Mouse (Mus musculus): ENCODE measurements around the gene Olfr896-ps1. TPM values are rescaled to one million over a fixed set of nuclear protein-coding genes. Genes with fewer than 3 reads are reported as not detected.

The Olfr896-ps1 gene
- polyA plus RNA-seq (2012): not detected in 2 replicates

DNA sequence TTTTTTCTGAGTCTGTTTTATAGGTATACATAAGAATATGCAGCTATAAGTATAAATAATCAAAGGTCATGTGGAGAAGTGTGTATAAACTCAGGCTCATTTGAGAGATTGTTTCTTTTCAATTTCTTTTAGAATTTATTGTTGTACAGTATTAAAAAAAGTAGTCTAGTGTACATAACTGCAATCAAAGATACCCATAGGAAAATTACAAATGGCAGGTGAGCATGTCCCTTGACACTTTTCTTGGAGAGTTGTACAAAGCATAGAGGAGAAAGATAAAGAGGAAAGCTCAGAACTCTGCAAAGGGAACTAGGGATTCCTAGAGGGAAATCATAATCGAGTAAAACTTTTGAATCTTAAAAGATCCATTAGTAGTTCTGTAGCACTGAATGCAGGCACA, at the start of gene Olfr896-ps1:
TSS of gene Olfr896-ps1 (plus strand) at position 301 of the 400 bp plus-strand sequence.
- TF ChIP-seq GATA1 (IDR thresholded peaks at IDR 0.05; ENCODE audit: low read length): no peak

GRCm38 (mm10) chr9:38252474-38252873, 38.4 kb upstream of the Olfr896-ps1 start, which contains the start of gene Olfr143:
Olfr143 (plus strand) TSS chr9:38252774.
- no peak for TF ChIP-seq GATA1 (IDR thresholded peaks at IDR 0.05; ENCODE audit: low read length)

DNA sequence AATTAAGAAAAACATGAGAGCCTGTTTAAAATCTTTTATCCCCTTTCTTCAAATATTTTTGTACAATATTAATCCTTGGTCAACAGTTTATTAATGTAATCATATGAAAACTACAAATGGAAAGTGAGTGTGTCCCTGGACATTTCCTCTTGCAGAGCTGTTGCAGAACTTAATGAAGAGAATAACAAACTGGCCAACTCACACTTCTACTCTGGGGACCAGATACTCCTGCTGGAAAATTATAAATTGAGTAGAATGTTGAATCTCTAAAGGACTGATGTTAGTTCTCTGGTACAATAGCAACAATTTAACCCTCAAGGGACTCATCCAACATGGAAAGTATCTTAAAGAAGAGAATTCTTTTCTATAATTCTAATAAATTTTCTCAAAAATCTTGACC, 23.4 kb upstream of the Olfr896-ps1 start, which contains the start of gene Olfr895:
TSS of gene Olfr895 (plus strand) at position 301 of the 400 bp plus-strand sequence.
- TF ChIP-seq GATA1 (IDR thresholded peaks at IDR 0.05; ENCODE audit: low read length): no peak

DNA sequence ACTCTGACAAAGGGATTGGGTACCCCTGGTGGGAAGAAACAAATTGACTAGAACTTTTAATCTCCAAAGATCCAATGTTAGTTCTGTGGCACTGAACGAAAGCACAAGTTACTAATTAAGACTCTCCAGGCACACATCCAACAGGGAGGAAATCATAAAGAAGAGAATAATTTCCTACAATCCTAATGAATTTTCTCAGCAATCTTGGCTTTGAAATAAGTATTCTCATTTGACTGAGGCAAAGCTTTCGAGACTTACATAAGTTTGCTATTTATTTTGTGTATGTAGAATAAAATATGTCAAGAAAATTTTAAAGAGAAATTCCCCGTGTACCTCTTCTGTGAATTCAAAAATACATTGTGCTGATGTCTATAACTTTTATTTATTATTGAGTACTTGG, 37.9 kb downstream of the Olfr896-ps1 start, which contains the start of gene Olfr25:
TSS of gene Olfr25 (plus strand) at position 301 of the 400 bp plus-strand sequence.
- no peak for TF ChIP-seq GATA1 (IDR thresholded peaks at IDR 0.05; ENCODE audit: low read length)

Other genes with a start within 250 kb of the Olfr896-ps1 start
- gene Olfr884, start 244.6 kb upstream of the Olfr896-ps1 start, polyA plus RNA-seq (2012): not detected in 2 replicates
- not detected in 2 replicates for gene Olfr885, start 229.8 kb upstream of the Olfr896-ps1 start, polyA plus RNA-seq (2012)
- not detected in 2 replicates for gene Olfr887, start 207.0 kb upstream of the Olfr896-ps1 start, polyA plus RNA-seq (2012)
- gene Olfr888, start 183.0 kb upstream of the Olfr896-ps1 start, polyA plus RNA-seq (2012): not detected in 2 replicates
- gene Olfr889, start 175.9 kb upstream of the Olfr896-ps1 start, polyA plus RNA-seq (2012): not detected in 2 replicates
- gene Olfr890, start 148.6 kb upstream of the Olfr896-ps1 start, polyA plus RNA-seq (2012): not detected in 2 replicates
- not detected in 2 replicates for gene Olfr891, start 110.3 kb upstream of the Olfr896-ps1 start, polyA plus RNA-seq (2012)
- not detected in 2 replicates for gene Olfr893, start 82.7 kb upstream of the Olfr896-ps1 start, polyA plus RNA-seq (2012)
- gene Olfr894, start 73.1 kb upstream of the Olfr896-ps1 start, polyA plus RNA-seq (2012): not detected in 2 replicates
- not detected in 2 replicates for gene Olfr143, start 38.3 kb upstream of the Olfr896-ps1 start, polyA plus RNA-seq (2012)
- not detected in 2 replicates for gene Olfr895, start 23.3 kb upstream of the Olfr896-ps1 start, polyA plus RNA-seq (2012)
- not detected in 2 replicates for gene Olfr25, start 38.0 kb downstream of the Olfr896-ps1 start, polyA plus RNA-seq (2012)
- not detected in 2 replicates for gene Olfr898, start 57.3 kb downstream of the Olfr896-ps1 start, polyA plus RNA-seq (2012)
- not detected in 2 replicates for gene Olfr250, start 75.8 kb downstream of the Olfr896-ps1 start, polyA plus RNA-seq (2012)
- gene Olfr251, start 86.0 kb downstream of the Olfr896-ps1 start, polyA plus RNA-seq (2012): not detected in 2 replicates
- not detected in 2 replicates for gene Olfr147, start 110.6 kb downstream of the Olfr896-ps1 start, polyA plus RNA-seq (2012)
- gene Olfr901, start 138.3 kb downstream of the Olfr896-ps1 start, polyA plus RNA-seq (2012): not detected in 2 replicates
- gene Olfr902, start 156.5 kb downstream of the Olfr896-ps1 start, polyA plus RNA-seq (2012): not detected in 2 replicates
- gene Olfr904, start 172.0 kb downstream of the Olfr896-ps1 start, polyA plus RNA-seq (2012): not detected in 2 replicates
- gene Olfr905, start 180.0 kb downstream of the Olfr896-ps1 start, polyA plus RNA-seq (2012): not detected in 2 replicates
- gene Olfr906, start 196.0 kb downstream of the Olfr896-ps1 start, polyA plus RNA-seq (2012): not detected in 2 replicates
- 0.06 TPM in 1 of 2 replicates, not detected in the other for gene Olfr907, start 204.7 kb downstream of the Olfr896-ps1 start, polyA plus RNA-seq (2012)
- not detected in 2 replicates for gene Olfr911-ps1, start 230.5 kb downstream of the Olfr896-ps1 start, polyA plus RNA-seq (2012)
- not detected in 2 replicates for gene Olfr910, start 246.7 kb downstream of the Olfr896-ps1 start, polyA plus RNA-seq (2012)

All from G1E-ER4 (cell line).